Mouse (Mus musculus) B cell, adult 2 months (primary cell): ENCODE measurements around the gene 2210017I01Rik.

Source experiments
- DNase-seq, 2 experiments: peaks; one replicate each; pipeline ENCODE4 v3.0.0; 2022

2210017I01Rik gene

GRCm38 (mm10) chr3:92607392-92607791 lies at the start of gene 2210017I01Rik:
Gene 2210017I01Rik (minus strand): TSS chr3:92607492.
- DNase-seq, result no peak

GRCm38 (mm10) chr3:92656826-92657225 lies 49.5 kb upstream of the 2210017I01Rik start, which contains the start of gene Lce1b:
Gene Lce1b (minus strand): TSS chr3:92656926.
- no peak for DNase-seq

DNA sequence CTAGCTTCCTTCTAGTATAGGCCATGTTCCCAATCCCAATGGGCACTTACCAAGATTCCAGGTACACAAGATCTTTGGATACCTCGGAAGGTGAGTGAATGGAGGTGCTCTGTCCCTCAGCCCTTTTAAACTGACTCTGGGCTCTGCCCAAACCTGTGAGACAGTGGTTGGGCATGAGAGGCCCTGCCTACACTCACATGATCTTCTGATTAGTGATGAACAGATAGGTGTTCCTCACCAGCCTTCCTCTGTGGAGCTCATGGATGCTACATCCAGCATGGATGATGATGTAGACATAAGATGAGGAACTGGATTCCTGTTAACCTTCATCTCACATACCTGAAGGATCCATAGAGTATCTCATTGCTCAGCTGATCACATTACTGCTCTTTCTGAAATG lies 40.9 kb upstream of the 2210017I01Rik start, which contains the start of gene Lce1a1:
Gene Lce1a1 (minus strand): TSS at position 101 of the 400 bp plus-strand sequence.
- DNase-seq, result no peak

- no peak for DNase-seq
Measured at GRCm38 (mm10) chr3:92639854-92640253, 32.6 kb upstream of the 2210017I01Rik start.

- DNase-seq, result no peak
Measured at GRCm38 (mm10) chr3:92638653-92638991, 31.3 kb upstream of the 2210017I01Rik start.

GRCm38 (mm10) chr3:92637745-92638652 lies 30.7 kb upstream of the 2210017I01Rik start:
- no peak for DNase-seq

DNA sequence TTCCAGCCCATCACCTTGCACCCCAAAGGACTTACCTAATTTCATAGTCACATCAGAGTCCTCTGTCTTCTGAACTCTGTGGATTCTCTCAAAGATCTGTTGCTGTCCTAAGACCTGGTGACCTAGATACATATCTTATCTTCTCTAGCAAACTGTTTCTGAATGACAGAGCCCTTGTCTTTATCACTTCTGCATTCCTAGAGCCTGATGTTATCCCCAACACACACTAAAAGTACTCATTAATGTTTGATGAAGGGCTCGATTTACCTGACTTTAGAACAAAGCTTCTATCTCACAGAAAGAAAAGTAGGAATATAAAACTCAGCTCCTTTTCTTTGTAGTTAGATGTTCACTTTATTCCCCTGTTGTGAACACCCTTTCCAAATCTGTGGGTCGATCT lies 14.3 kb upstream of the 2210017I01Rik start, which contains the start of gene Lce6a:
Gene Lce6a (minus strand): TSS at position 101 of the 400 bp plus-strand sequence.
- DNase-seq, result no peak

DNA sequence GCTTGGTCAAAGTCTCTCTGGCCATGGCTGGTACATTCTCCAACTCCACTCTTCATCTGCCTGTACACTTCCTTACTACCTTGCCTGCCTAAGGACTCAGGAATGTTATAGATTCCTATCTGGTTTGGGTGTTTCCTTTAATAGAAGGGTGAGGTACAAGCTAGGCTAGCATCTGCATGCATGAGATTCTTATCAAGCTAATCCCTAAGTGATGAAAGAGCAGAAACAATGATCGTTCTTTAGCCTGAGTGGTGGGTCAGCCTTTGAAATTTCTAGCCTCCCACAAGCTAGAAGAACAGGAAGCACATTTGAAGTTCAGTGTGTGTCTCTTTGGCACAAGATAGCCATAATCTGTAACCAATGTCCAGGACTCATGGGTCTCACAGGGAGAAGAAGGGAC lies 2.5 kb upstream of the 2210017I01Rik start:
- DNase-seq, result no peak

DNA sequence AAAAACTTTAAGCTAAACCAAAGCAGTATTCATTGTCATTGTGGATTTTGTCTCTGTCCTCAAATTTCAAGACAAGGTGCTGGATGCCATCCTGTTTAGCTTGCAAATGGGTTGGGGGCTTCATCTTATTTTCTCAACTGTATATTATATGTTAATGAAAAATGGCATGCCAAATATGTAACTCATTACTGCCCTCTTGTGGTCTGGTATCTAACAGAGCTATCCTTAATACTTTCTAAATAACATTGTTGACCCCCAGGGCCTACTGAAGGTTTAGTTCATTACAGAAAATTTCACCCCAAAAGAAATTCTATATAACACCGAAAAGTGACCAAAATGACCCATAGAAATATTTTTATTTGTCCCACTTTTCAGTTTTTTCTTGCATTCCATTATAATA lies 5.1 kb downstream of the 2210017I01Rik start:
- DNase-seq, result no peak

- no peak for DNase-seq
Measured at GRCm38 (mm10) chr3:92600456-92600855, 6.8 kb downstream of the 2210017I01Rik start.

GRCm38 (mm10) chr3:92599973-92600372 lies 7.3 kb downstream of the 2210017I01Rik start:
- no peak for DNase-seq

GRCm38 (mm10) chr3:92598429-92598828 lies 8.9 kb downstream of the 2210017I01Rik start:
- no peak for DNase-seq

GRCm38 (mm10) chr3:92588858-92589257 lies 18.4 kb downstream of the 2210017I01Rik start, which contains the start of gene Smcp:
Gene Smcp (minus strand): TSS chr3:92588997.
- no peak for DNase-seq

DNA sequence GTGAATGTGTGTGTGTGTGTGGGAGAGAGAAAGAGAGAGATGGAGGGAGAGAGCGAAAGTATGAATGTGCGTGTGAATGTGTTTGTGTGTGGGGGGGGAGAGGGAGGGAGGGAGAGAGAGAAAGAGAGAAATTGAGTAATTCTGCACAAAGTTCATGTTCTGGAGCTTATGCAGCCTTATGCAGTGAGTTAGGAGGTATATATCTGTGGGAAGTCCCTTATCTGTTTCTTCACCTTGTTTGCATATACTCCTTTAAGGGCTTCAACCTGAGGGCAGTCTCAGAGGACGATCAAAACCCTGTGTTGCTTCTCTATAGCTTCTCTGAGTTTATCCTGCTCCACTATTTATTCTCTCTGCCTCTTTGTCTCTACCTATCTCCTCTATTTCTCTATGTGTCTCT lies 20.1 kb downstream of the 2210017I01Rik start:
- no peak for DNase-seq

- DNase-seq, result no peak
Measured at GRCm38 (mm10) chr3:92585055-92585454, 22.2 kb downstream of the 2210017I01Rik start.

GRCm38 (mm10) chr3:92583164-92583826 lies 24.0 kb downstream of the 2210017I01Rik start:
- DNase-seq, result no peak

DNA sequence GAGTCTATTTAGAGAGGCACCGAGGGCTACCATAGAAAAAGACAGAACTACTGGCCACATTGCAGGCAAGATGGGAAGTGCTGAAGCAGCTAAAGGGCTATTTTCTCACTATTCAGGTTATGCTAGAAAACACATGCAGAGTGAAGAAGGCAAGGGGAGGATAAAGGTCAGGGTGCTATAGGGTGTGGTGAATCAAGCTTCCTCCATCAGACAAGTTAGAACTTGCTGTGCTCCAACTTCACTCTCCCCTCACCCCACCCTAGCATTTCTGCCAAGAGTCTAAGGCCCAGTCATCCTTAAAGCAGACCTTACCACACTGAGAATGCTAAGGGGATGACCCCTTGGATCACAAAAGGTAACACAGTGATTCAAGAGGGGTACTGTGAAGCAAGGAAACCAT lies 27.8 kb downstream of the 2210017I01Rik start:
- DNase-seq, result no peak

- DNase-seq, result no peak
Measured at GRCm38 (mm10) chr3:92578652-92579413, 28.5 kb downstream of the 2210017I01Rik start.

- no peak for DNase-seq
Measured at GRCm38 (mm10) chr3:92573449-92574041, 33.7 kb downstream of the 2210017I01Rik start, which contains the start of gene Ivl. Gene Ivl (minus strand): TSS chr3:92573735.

DNA sequence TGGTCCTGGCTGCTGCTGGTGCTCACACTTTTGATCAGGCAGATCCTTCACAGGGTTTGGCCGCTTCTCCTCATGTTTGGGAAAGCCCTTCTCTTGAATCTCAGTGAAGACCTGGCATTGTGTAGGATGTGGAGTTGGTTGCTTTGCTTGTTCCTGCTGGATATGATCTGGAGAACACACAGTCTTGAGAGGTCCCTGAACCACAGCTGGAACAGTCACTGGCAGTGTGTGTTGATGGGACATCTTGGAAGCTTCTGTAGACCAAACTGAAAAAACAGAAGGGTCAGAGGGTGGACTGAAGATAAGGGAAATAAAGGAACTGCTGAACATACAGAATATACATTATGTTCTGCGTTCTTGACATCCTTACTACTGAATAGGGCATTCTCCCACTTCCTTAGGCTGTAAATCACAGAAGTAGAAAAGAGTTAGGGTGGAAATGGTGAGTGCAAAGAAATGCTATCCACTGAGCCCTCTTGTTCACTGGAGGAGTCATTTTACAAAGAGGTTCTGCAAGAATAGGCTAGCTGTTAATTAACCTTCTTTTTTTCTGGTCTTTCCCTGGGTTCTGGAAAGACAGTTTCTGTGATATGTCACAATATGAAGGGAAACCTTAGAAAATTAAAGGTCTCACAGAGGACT lies 34.7 kb downstream of the 2210017I01Rik start:
- no peak for DNase-seq

GRCm38 (mm10) chr3:92568752-92569151 lies 38.5 kb downstream of the 2210017I01Rik start:
- no peak for DNase-seq

GRCm38 (mm10) chr3:92565418-92565817 lies 41.9 kb downstream of the 2210017I01Rik start:
- DNase-seq, result no peak
